Mouse (Mus musculus) macrophage (primary cell): ENCODE measurements around the gene Pcgf2. TPM values are rescaled to one million over a fixed set of nuclear protein-coding genes. Genes with fewer than 3 reads are reported as not detected.
"Not testable (repeated sequence)": the region's sequence is repeated elsewhere in the genome, so short reads cannot be mapped to it uniquely, and the experiment has no call there.

ENCODE experiments used
- H3K27ac ChIP-seq: fragments of 350-480 bp; formaldehyde crosslinking; 2 replicates; pipeline ENCODE4 v1.9.0; 2021
- H3K36me3 ChIP-seq: fragments of 350-480 bp; formaldehyde crosslinking; 2 replicates; pipeline ENCODE4 v1.9.0; 2021; ENCODE audit errors: inconsistent target
- H3K4me3 ChIP-seq: fragments of 350-480 bp; formaldehyde crosslinking; 2 replicates; pipeline ENCODE4 v1.9.0; 2021; ENCODE audit errors: inconsistent target
- H3K79me2 ChIP-seq: fragments of 350-480 bp; formaldehyde crosslinking; 2 replicates; pipeline ENCODE4 v1.9.0; 2021; ENCODE audit errors: inconsistent target
- WGBS: methylation state at CpG from one replicate; pipeline ENCODE4 v1.1.7; 2026; ENCODE audit warnings: inconsistent platforms; ENCODE audit not compliant: missing documents; 5-methylcytosine and 5-hydroxymethylcytosine counted together
- polyA plus RNA-seq: library from polyadenylated mRNA; stranded (reverse); fragments of 250-400 nt; gene quantifications from 3 replicates; pipeline ENCODE4 v1.2.4, GENCODE M21; 2018; ENCODE audit warnings: inconsistent platforms

Gene Pcgf2
- polyA plus RNA-seq, 1 experiment from 2014 or later, result 7.5 TPM

DNA sequence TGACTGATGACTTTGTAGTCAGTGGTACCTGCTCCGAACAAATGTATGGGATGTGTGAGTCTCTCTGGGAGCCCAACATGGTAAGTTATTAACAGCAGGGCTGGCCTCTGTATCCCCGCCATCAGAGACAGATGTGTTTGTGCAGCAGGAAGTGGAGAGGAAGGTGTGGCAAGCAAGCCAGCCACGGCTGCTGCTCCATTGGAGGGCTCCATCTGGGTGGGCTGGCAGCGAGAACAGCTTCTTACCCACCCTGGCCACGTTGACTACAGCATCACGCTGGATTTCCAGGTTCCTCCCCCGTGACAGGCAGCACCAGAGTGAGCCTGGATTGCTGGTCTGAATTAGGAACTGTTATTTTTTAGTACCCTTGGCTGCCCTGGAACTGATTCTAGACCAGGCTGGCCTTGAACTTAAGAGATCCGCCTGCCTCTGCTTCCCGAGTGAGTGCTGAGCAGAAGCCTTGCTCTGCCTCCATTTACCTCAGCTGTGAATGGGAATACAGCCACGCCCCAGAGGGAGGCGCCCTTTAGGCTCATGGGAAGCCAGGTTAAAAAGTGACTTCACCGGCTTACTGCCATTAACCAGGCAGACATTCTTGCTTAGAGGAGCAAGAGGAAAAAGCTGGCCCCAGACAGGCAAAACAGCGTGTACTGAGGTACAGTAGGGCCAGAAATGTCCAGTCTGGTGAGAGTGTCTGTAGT, 11.1 kb upstream of the Pcgf2 start:
- 66% methylated on average over 12 of the region's 13 CpGs for WGBS
- Histone ChIP-seq H3K27ac (no peak overlapping the region), H3K36me3 (peaks cover 52% of the 10 kb centered on the region; the same call in 1 of the 2 replicates), H3K4me3 (no peak overlapping the region), H3K79me2 (peaks cover 2% of the 10 kb centered on the region; the same call in 1 of the 2 replicates)

DNA sequence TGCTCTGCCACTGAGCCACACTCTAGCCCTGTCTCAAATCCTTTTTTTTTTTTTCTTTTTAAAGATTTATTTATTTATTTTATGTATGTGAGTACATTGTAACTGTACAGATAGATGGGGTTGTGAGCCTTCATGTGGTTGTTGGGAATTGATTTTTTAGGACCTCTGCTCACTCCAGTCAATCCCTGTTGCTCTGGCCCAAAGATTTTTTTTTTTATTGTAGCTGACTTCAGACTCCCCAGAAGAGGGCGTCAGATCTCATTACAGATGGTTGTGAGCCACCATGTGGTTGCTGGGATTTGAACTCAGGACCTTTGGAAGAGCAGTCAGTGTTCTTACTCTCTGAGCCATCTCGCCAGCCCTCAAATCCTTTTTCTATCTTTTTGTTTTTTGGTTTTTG, 9.8 kb upstream of the Pcgf2 start:
- H3K4me3 ChIP-seq, H3K27ac ChIP-seq: not testable (repeated sequence)
- Histone ChIP-seq H3K36me3 (peaks cover 58% of the 10 kb centered on the region; the same call in 1 of the 2 replicates), H3K79me2 (peaks cover 15% of the 10 kb centered on the region)
- WGBS, result 88% methylated on average over 2 of the region's 2 CpGs

DNA sequence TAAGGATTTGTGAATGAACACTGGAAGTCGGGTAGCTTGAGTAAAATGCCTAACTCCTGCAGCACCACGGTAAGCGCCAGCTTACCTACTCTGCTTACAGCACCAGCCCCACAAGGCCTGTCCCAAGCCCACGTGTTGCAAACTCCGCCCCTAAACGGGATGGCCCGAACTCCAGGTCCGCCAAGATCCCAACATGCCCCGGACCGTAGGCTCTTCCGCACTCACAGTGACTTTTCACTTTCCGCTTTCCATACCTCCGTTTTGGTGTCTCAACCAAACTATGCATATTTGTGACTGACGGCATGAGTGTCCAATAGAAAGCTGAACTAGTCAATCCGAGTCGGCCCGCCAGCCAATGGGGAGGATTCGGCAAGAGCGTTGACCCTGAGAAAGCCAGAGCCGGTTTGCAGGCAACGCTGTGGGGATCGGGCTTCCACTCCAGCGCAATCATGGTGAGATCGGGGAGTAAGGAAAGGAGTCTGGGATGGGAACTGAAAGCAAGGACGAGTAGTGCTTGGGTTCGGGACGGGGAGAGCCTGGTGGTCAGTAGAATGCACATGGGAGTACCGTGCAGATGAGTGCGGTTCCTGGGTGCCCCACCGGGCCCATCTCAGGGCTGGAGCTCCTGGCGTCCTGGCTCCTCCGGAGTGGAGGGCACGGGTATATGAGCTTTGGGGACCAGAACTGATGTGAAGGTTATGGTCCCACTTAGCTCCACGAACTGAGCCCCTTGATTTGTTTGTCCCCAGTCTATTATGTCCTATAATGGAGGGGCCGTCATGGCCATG, 2.9 kb upstream of the Pcgf2 start, which contains the start of gene Psmb3:
TSS of gene Psmb3 (plus strand) at position 361 of the 788 bp plus-strand sequence.
- WGBS, result under 1% methylated on average over 32 of the region's 35 CpGs
- Histone ChIP-seq H3K4me3 (peak within 1 kb of the TSS; percentile 98), H3K36me3 (peaks cover 25% of the 10 kb centered on the region; the same call in 1 of the 2 replicates), H3K79me2 (peaks cover 33% of the 10 kb centered on the region), H3K27ac (peak within 1 kb of the TSS; percentile 67)

DNA sequence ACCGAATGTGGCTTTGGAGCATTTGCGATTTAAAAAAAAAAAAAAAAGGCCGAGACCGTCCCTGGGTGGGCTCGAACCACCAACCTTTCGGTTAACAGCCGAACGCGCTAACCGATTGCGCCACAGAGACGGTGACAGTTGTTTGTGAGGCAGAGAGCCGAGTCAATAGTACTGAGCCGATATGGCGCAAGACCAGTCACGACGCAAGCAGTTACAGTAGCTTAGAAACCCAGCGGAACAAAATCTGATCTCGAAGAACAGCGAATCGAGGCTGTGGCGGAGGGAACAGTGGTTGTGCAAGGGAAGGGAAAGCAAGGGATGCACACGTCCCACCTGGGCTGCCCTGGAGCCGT, 2.1 kb upstream of the Pcgf2 start:
- Histone ChIP-seq H3K79me2 (peaks cover 33% of the 10 kb centered on the region), H3K27ac (peak overlapping the region; percentile 35), H3K4me3 (peak overlapping the region; percentile 98), H3K36me3 (peaks cover 17% of the 10 kb centered on the region; the same call in 1 of the 2 replicates)
- WGBS, result under 1% methylated on average over 24 of the region's 24 CpGs

DNA sequence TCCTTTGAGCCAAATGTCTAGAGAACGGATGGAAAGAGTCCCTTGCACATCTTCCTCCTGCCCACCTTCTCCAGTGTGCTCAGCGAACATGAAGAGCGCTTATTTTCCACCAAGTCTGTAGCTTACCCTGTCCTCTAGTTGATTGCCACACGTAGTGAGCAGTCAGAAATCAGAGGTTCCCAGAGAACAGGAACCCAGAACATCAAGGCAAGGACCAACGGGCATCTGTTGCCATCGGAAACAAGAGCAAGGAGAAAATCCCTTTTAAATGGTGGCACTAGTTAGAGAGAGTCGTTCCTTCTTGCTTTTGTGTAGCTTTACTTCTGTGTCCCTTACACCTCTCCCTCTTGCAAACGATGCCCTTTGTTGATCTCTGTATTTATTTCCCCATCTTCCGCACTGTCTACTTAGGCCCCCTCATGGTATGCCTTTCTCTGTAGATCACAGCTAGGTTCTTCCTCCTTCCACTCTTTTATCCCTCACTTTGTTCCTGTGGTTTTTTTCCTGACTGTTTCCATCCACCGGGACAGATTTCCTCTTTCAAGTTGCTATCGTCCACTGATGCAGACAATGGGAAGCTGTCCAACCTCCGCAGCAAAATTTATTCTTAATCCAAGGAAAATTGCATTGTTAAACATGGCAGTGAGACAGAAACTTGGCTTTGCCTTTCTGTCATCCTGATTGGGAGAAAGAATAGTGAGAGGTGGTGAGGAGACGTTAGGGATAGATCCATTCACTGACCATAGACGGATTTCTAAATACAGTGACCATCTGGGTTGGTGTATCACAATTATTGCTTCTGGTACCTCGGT, 1.5 kb upstream of the Pcgf2 start:
- WGBS, result 47% methylated on average over 14 of the region's 15 CpGs
- H3K27ac ChIP-seq, result no peak overlapping the region
- H3K79me2 ChIP-seq, result peaks cover 33% of the 10 kb centered on the region
- peaks cover 11% of the 10 kb centered on the region; the same call in 1 of the 2 replicates for H3K36me3 ChIP-seq
- H3K4me3 ChIP-seq, result peak overlapping the region; percentile 98; the same call in 1 of the 2 replicates

DNA sequence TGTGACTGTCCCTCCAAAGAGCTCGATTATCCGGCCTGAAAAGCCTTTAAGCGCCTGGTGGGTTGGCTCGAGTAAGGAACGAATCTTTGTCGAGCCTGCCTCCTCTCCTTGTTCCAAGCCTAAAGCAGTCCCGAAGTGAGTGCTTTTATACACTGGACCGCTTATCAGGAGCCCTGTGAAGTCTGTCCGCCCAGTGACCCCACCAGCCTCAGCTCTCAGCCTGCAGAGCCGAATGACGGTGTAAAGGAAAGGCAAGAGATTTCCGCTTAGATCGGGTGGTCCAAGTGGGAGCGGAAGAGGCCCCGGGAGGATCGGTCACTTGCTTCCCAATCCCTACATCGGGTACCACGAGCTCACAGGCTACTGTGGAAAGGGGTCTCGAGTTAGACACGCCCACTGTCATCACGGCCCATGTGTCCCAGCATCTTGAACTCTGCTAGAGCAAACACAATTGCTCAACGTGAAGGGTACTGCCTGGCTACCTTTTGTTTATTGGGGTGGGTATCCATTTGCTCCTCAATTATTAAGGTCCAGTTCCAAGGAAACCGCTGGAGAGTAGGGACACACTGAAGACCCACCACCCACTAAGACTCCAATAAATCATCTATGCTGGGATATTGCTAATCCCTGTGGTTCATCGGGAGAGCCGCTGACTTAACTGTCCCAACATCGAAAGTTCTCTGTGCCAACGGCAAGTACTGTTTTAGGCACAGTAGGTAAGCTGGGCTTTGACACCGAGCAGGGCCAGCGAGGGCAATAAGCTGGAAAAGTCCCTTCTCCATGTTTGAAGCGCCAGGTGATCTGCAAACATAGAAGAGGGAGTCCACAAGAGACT, 666 bp upstream of the Pcgf2 start:
- Histone ChIP-seq H3K36me3 (peaks cover 2% of the 10 kb centered on the region; the same call in 1 of the 2 replicates), H3K4me3 (peak overlapping the region; percentile 46), H3K79me2 (peaks cover 27% of the 10 kb centered on the region), H3K27ac (peak overlapping the region; percentile 27)
- WGBS, result 23% methylated on average over 29 of the region's 30 CpGs

DNA sequence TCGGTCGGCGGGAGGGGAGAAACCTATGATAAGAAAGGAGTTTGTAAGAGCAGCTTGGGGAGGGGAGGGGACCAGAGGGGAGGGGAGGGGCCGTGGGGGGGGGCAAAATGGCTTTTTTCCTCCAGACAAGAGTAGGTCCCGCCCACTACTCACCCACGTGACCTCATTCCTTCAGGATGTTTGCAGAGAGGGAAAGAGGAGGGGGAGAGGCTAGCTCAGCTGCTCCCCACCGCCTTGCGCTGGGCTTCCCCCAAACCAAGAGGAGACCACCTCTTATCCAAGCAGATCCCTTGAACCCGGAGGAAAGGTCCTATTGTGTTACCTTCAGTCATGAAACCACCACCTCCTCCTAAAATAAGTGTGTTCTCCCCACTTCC, 683 bp downstream of the Pcgf2 start:
- H3K36me3 ChIP-seq, result no peaks in the 10 kb centered on the region
- H3K27ac ChIP-seq, result peak overlapping the region; percentile 43
- H3K79me2 ChIP-seq, result peaks cover 14% of the 10 kb centered on the region
- WGBS, result 0% methylated on average over 5 of the region's 9 CpGs
- H3K4me3 ChIP-seq, result peak overlapping the region; percentile 46

DNA sequence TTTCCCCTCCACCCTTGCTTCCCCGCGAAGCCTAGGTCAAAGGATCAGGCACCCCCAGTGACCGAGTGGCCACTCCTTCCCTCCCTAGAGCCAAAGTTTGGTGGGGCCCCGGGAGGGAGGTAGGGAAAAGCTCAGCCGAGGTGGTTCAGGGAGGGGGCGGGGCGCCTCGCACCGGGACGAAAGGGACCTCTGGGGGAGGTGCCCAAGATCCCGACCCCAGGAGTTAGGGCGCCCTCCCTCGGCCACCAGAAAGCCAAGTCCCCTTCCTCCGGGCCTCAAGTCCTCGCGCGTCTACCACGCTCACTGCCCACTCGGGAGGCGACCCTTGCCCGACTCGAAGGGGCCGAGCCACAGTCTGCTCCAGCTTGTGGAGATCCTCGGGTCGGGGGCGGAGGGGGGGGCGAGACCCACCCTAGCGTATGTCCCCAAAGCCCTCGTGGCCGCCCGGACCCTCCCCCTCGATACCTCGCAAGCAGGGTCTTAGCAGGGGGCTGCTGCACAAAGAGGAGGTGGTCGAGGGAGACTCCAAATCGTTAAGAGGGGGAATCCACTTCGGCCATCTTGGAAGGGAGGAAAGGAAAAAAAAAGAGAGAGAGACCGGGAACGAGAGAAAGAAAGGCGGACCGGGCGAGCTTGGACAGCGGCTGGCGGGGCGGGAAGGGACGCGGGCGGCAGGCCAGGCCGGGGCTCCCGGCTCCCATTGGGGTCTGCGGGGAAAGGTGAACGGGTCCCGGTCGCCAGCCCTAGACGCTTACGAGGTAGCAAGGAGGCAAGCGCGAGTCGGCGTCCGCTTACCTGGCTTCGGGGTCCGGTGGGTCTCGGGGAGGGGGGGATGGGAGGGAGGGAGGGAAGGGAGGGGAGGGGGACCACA, 1.3 kb downstream of the Pcgf2 start:
- Histone ChIP-seq H3K27ac (no peak overlapping the region), H3K79me2 (peaks cover 7% of the 10 kb centered on the region), H3K4me3 (peak overlapping the region; percentile 46), H3K36me3 (no peaks in the 10 kb centered on the region)
- WGBS, result 1% methylated on average over 46 of the region's 63 CpGs

DNA sequence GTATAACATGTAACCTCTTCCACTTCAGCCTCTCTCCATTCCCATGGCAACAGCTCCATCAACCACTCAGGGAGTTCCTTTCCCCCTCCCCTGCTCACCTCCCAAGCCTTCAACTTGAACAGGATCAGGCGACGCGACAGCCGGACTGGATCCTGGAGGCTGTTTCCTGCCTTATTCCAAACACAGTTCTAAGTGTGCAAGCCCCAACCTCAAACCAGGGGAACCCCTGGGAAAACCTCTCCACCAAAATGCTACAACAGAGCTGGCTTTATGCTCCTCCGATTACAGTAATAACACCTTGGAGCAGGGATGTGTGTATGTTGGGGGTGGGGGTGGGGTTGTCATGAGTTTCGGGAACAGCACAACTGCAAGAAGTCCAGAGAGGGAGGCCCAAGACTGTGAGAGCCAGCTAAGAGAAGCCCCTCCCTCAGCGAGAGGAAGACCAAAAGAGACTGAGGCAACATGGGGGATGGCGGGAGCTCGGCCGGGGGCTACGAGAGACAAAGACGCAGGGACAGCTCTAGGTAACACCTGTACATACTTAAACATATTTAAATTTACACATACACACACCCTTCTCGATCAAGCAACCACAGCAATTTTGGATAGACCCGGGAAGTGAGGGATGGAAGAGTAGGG, 2.3 kb downstream of the Pcgf2 start:
- Histone ChIP-seq H3K4me3 (peak overlapping the region; percentile 46; the same call in 1 of the 2 replicates), H3K27ac (no peak overlapping the region), H3K79me2 (no peaks in the 10 kb centered on the region), H3K36me3 (no peaks in the 10 kb centered on the region)
- 78% methylated on average over 11 of the region's 14 CpGs for WGBS

DNA sequence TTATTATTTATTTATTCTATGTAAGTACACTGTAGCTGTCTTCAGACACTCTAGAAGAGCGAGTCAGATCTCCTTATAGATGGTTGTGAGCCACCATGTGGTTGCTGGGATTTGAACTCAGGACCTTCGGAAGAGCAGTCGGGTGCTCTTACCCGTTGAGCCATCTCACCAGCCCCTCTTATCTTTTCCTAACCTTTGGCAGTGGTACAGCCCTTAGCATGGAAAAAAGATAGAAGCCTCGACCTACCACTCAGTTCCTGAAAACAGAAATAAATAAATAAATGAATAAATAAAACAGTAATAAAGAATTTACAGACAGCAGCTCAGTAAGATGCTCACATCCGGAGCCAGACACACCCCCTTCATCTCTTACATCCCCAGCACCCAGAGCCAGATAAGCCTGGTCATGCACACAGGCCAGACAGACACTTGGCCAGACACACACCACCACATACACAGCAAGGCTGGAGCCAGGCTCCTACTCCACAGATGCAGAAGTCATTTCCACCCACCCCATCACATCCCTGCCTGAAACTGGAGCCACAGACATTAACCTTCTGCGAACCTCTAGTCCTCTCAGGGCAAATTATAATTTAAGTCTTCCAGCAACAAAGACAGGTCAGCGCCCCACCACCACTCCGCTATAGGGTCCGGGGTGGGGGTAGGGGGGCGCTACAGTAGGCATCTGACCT, 3.0 kb downstream of the Pcgf2 start:
- WGBS, result 86% methylated on average over 8 of the region's 11 CpGs
- Histone ChIP-seq H3K79me2 (no peaks in the 10 kb centered on the region), H3K36me3 (no peaks in the 10 kb centered on the region), H3K4me3 (no peak overlapping the region), H3K27ac (no peak overlapping the region)

DNA sequence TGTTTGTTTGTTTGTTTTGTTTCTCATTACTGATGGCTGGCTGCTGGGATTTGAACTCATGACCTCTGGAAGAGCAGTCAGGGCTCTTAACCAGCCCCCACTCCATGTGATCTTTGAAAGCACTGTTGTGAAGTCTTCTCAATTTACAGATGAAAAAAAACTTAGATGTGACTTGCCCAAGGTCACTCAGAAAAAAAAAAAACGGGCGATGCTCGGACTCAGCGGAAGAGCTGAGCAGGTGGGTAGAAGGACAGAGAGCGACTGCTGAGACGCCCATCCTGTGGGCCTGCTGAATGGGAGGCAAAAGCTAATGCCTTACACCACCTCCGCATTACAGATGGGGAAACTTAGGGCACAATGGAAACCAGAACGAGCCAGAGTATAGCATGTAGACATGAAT, 3.6 kb downstream of the Pcgf2 start:
- WGBS, result 96% methylated on average over 6 of the region's 8 CpGs

DNA sequence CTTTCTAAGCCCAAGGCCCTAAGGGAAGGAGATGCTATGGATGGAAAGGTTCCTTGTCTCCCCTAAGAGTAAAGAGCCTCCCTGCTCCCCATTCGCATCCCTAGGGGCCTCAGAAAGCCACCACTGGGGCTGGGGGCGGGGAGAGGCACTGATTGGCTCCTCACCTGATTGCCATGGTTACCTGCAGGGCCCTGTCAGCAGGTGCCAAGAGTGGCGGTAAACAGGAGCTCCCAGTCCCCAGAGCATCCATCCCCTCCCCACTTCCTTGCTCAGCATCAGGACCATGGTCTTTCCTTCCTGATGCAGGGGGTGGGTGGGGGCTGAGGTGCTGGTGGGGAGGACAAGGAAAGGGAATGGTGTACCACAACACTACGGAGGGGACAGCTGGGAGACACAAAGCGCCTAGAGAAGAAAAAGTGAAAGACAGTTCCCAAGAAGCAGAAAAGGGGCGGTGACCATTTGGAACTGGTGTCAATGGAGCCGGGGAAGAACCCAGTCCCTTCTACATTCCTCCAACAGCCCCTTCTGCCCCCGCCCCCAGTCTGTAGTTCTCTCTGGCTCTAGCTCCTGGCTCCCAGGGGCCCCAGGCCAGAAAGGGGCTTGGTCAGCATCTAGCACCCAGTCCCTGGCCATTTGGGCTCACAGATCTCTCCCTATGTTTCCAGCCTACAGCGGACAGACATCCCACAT, 4.4 kb downstream of the Pcgf2 start:
- no peak overlapping the region for H3K27ac ChIP-seq
- H3K79me2 ChIP-seq, result no peaks in the 10 kb centered on the region
- H3K36me3 ChIP-seq, result peaks cover 7% of the 10 kb centered on the region; the same call in 1 of the 2 replicates
- WGBS, result 90% methylated on average over 9 of the region's 9 CpGs
- no peak overlapping the region for H3K4me3 ChIP-seq

More for the DNA sequence above, 3.6 kb downstream of the Pcgf2 start:
- H3K36me3 ChIP-seq, result 0 out of 2 replicates have a peak, but pooled peaks cover under 1% of the 10 kb centered on the region
- H3K27ac ChIP-seq, result no peak overlapping the region
- H3K79me2 ChIP-seq, result no peaks in the 10 kb centered on the region
- no peak overlapping the region for H3K4me3 ChIP-seq
